Mouse (Mus musculus) spleen, postnatal 36 days (tissue): ENCODE results near the gene Sost.

Experiments used
- DNase-seq, 2 experiments: peaks; one replicate each; pipeline ENCODE4 v3.0.0; 2022; ENCODE audit warnings: low spot score in 2 of 2, mixed read lengths in 1 of 2

Sost gene

DNA sequence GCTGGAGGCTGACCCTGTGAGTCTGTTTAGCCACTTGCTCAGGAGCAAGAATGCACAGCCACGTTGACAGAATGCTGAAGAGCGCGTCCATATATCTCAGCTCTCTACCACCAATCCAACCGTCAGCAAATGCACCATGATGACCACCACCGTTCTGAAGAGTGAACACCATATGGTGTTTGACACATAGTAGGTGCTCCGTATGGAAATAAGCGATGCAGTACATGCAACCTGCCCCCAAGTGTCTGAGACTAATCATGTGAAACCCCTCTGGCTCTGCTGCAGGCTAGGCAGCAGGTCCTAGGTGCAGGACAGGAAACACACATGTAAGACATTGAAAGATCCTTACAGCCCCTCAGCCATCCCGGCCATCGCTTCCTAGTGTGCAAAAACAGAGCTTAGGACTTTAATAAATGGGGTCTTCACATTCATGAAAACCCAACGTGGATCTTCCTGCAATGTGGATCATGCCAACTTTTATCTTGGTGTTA is 16.7 kb upstream of the Sost start:
- no peak for DNase-seq

- DNase-seq, result no peak
These were observed 16.2 kb upstream of the Sost start for GRCm38 (mm10) chr11:101982981-101983411.

DNA sequence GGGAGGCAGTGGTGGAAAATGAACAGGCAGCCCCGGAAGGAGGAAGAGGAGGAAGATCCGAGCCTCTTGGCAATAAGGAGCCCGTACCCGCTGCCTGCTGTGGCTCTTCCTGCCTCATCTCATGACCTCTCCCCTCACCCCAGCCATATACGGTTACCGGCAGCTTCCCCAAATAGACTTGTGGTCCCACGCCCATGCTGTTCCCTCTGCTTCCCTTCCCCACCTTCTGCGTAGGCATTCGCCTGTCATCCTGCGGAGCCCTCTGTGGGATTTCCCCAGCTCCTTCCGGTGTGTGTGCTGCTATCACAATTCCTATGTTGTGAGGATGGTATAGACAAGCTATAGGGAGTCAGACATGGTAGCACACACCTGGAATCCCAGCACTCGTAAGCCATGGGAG is 15.0 kb upstream of the Sost start:
- no peak for DNase-seq

DNA sequence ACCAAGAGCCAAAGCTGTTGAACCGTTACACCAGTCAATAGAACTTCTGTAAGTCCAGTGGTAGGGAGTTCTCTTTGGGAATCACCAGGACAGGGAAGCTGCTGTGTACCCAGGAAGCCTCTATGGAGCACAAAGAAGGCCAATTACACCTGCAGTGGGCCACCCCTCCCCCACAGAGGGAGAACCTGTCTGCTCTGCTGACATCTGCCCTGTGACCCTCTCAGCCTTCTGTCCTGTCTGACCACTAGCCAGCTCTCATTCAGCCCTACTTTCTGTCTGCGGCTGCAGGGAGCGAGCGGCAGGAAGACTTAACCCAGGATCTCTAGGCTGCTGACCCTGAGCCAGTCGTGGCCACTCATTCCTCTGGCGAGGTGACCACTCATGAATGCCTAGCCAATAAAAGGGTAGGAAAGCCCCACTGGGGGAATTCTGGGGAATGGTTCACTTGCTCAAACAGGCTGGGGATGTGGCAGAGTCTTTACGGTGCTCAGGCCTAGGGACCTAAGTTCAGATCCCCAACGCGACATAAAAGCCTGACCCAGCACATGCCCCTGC is 13.9 kb upstream of the Sost start:
- no peak for DNase-seq

DNA sequence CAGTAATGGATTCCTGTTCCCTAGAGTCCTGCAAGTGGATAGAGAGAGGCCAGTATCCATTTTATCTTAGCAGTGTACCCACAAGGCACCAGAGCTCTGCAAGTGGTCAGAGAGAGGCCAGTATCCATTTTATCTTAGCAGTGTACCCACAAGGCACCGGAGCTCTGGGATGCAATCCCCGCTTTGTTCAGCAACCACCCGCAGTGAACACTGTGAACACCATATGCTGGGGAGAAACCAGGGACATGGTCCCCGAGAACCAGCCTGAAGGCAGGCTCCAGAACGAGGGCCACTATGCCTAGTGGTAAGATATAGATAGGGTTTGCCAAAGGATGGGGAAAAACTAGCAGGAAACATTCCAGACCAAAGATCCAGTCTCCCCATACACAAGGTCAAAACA is 12.3 kb upstream of the Sost start:
- no peak for DNase-seq

- no peak for DNase-seq
These were observed 10.1 kb upstream of the Sost start for GRCm38 (mm10) chr11:101976949-101977348.

GRCm38 (mm10) chr11:101974923-101975322 is 8.1 kb upstream of the Sost start:
- no peak for DNase-seq

DNA sequence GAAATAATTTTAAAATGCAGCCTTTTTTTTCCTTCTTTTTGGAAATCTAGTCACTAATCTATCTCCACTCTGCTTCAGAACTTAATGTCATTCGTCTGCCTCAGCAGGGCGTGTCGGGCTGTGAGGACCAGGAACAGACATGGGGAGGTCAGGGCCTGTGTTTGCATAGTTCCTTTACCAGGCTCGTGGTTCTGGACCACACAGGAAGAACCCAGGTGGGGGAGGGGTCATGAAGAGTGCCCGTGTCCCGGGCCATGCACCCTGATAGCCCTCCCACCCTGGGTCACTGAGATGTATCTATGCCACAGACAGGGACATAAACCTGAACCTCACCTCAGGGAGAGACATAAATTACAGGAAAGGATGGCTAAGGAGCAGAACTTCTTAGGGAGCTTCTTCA is 7.4 kb upstream of the Sost start:
- DNase-seq, result no peak

DNA sequence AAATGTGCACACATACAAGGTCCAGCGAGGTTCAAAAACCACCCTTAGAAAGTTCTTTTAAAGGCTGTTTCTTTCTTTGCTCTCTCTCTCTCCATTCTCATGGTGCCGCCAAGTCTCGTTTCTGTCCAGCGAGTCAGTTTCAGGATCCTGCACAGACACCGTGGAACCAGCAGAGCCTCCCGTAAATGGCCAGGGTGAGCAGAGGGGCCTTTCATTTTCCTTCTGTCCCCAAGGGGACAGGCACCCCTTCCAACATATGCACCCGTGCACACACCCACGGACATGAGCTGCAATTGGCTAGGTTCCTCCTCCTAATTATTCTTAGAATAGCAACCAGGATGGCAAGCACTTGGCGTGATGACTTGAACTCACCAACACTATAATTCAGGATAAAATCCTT is 6.7 kb upstream of the Sost start:
- DNase-seq, result no peak

- DNase-seq, result no peak
These were observed 5.8 kb upstream of the Sost start for GRCm38 (mm10) chr11:101972651-101973050.

- no peak for DNase-seq
These were observed 5.3 kb upstream of the Sost start for GRCm38 (mm10) chr11:101972097-101972496.

GRCm38 (mm10) chr11:101971410-101971809 is 4.6 kb upstream of the Sost start:
- no peak for DNase-seq

- DNase-seq, result no peak
These were observed 3.0 kb upstream of the Sost start for GRCm38 (mm10) chr11:101969835-101970234.

DNA sequence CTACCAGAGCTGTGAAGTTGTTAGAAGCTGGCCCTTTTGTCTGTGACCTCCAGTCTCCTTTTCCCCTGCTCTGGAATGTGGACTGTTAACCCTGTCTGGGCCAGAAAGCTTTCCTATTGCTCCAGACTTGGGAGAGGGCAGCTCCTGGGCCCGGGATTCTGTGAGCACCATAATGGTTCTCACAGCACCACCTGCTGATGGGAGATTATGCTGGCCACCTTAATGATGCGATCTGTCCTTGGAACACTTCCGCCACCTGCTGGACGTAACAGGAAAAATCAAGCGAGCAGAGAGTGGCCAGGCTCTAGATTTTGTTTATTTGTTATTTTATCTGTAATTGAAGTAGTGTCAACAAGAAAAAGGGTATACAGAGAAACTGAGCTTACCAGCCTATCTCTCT is 2.0 kb upstream of the Sost start:
- DNase-seq, result peak; percentile 58 to 72

- no peak for DNase-seq
These were observed 1.5 kb upstream of the Sost start for GRCm38 (mm10) chr11:101968311-101968710.

DNA sequence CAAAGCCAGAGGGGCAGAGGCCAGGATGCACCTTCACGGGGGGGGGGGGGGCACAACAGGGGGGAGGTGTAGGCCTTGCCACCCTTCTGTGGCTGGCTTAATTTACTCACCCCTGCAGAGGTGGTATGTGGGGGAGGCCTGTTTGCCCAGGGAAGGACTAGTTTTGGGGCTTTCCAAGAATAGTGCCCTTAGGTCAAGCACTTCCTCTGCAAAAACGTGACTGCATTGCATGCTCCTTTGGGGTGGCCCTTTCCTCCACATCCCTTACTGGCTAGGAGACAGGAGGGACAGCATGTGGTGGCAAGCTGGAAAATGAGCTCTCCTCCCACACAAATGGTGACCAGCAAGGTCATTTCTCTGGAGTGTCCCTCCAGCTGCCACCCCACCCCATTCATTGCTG is 1.3 kb downstream of the Sost start:
- DNase-seq, result peak; percentile 12 to 37

DNA sequence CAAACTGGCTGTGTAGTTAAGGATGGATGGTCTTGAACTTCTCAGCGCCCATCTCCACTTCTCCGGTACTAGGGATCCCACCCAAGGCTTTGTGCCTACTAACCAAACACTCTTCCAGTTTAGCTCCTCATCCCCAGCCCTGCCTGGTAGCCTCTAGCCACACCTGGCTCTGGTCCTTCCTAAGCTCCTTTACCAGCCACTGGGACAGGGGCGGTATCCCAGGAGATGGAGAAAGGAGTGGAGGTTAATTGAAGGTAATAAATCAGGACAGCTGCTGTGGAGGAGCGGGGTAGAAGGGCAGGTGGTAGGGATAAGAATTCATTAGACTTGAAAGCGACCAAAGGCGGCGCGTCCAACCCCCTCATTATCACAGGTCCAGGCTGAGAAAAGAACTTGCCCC is 2.2 kb downstream of the Sost start:
- no peak for DNase-seq

GRCm38 (mm10) chr11:101963473-101964291 is 3.1 kb downstream of the Sost start:
- DNase-seq, result no peak

GRCm38 (mm10) chr11:101963043-101963442 is 3.8 kb downstream of the Sost start:
- no peak for DNase-seq

DNA sequence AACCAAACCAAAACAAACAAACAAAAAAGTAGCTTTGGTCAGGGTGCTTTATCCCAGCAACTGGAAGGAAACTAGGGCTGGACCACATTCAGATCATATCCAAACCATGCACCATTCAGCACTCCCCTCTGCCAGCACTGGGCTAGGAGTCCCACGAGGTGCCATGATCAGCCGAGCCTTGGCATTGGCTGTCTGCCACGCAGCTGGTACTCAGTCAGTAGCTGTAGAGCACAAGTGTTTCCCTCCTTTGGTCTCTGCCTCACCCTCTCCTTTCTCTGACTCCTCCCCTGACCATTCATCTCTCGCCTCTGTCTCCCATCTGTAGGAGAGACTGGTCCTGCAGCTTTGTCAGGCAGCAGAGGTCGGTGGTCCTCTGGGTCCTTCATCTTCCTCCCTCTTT is 9.3 kb downstream of the Sost start:
- DNase-seq, result no peak

DNA sequence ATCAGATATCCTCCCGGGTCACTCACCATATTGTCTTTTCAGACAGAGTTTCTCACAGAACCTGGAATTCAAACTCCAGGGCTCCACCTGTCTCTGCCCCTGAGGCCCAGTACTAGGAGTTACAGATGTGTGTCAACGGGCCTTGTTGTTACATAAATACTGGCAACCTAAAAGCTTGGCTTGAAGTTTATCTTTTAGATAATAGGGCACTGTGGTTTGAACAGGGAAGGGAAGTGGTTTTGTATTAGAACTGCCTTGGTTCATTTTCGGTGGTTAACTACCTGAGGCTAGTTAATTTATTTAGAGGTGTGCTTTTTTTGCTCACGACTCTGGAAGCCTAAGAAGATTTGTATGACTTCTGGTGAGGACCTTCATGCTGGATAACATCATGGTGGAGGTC is 13.4 kb downstream of the Sost start:
- DNase-seq, result no peak

DNA sequence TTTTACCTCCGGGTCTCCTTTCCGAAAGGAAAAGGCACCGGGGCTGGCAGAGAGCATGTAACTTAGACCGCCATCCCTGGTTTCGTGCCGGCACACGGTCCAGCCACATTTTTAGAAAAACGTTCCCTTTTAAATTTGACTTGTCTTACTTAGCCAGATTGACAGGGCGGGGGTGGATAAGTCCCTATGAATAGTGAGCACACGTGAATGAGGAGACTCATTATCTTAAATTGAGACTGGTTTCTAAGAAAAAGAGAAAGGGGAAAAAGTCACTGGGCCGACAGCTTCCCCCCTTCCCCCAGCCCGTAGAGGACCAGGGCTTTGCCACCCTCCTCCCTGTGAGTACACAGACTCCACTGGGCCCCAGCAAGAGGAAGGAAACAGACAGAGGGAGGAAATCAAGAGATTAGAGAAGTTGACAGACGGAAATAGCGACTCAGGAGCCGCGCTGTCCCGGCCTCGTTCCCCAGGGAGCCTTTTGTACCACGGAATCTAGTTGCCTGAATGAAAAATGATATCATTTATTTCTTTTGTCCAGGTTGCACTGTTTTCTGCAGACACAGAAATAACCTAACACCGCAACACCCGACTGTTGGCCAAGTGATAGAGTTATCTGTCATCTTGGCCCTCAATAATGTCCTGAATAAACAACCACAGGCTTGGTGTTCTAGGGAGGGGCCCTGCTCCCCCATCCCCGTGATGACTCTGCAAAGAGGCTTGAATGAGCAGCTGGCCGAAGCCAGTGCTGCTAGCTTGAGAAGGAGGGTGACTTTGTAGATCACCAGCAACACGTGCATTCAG is 14.1 kb downstream of the Sost start:
- DNase-seq, result peak; percentile 73

- no peak for DNase-seq
These were observed 16.8 kb downstream of the Sost start for GRCm38 (mm10) chr11:101950021-101950420.
